Mouse (Mus musculus): ENCODE measurements around the gene Myh1.

DNA sequence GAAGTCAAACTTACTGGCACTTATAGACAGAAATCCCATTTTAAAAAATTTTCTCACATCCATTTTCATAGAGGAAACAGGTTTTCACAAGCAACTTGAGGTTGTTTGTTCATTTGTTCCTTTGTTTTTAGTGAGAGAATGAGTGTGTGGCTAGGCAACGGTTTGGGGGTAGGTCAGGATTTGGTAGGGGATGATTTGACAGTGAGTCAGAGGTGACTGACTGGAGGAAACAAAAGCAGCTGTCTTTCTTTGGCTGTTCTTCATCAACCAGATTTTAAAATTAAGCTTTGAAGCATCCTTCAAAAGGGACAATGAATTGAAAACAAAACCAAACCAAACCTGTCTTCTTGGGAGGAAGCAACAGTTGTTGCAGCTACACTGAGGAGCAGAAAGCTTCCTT, 531 bp upstream of the Myh1 start:
- TF ChIP-seq CTCF (IDR thresholded peaks at IDR 0.05; ENCODE audit: low read depth) (no peak), EP300 (IDR thresholded peaks at IDR 0.05; ENCODE audit: low read depth) (no peak)
